Mouse (Mus musculus) ES-CJ7 (cell line): ENCODE data around the gene Mnt.

Source experiments
- DNase-seq: peaks from one replicate; pipeline ENCODE4 v3.0.0; 2011; ENCODE audit warnings: low read depth, low spot score

Mnt gene

GRCm38 (mm10) chr11:74831606-74832451, 1.1 kb downstream of the Mnt start:
- DNase-seq, result peak; percentile 98

DNA sequence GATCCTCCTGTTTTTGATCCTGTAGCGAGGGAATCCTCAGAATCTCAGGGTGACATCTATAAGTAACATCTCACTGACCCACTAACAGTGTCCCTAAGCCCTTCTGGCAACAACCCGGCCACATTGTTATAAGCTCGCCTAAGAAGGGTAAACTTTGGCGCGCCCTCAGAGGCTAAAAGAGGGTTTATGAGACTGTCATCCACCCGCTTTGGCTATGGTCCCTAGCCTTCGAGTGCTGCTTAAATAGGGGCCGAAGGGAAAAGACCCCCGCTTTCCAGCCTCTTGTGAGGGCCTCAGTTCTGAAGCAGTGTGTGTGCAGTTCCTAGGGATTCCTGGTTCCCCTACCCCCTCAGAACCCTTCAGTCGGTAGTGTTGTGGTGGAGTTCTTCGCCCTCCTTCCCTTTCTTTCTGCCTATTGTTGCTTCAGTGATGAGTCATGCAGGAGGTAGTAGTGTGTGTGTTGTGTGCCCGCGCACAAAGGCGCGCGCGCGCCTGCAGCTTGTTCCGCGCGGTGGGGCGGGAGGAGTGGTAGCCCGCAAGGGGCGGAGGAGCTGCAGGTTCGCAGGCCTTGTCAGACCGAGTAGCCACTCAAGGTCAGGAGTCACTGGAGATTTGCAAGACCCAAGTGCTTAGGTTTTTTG, 1.9 kb downstream of the Mnt start:
- peak; percentile 74 for DNase-seq

DNA sequence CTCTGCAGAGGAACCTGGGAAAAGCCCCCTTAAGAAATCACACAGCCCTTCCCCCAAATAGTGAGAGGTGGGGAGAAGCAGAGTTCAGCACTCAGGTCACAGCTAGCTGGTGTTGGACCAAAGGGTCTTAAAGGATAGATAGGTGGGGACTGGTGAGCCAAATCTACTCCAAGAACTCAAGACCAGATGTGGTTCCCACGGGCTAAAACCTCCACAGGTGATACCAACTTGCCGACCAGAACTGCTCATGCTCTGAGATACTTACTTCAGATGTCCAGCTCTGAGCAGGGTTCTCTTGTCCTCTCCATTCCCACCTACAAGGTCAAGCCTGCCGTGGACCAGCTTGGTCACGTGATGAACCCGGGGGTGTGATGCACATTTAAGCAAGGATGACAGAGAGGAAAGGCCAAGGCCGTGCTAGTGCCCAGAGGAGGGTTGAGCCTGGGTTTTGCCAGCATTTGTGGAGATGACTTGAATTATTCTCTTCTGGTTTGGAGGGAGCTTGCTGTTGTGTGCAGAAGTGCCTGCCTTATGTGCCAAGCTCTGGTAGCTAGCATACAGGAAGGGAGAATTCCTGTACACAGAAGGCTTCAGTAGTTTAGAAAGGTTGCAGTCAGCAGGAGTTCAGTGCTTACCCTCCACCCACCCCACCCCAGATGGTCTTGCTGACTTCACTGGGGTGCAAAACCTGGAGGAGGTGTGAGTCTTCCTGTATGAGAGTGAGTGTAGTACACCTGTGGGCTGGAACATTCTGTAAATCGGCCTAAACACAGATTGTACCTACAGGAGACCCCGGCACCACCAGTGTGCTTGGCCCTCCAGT, 3.0 kb downstream of the Mnt start:
- no peak for DNase-seq

DNA sequence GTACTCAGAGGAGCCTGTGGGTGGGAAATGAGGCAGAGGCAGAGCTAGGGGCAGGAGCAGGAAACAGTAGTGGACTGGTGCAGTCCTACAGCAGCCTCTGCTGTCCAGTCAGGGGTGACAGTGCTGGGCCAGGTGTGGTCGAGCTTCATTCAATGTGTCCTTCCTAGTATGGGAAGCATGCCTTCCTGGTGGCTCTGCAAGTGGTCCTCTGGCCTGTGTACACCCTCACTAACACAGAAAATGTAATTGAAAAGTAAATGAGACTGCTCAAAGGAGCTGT, 3.6 kb downstream of the Mnt start:
- no peak for DNase-seq

DNA sequence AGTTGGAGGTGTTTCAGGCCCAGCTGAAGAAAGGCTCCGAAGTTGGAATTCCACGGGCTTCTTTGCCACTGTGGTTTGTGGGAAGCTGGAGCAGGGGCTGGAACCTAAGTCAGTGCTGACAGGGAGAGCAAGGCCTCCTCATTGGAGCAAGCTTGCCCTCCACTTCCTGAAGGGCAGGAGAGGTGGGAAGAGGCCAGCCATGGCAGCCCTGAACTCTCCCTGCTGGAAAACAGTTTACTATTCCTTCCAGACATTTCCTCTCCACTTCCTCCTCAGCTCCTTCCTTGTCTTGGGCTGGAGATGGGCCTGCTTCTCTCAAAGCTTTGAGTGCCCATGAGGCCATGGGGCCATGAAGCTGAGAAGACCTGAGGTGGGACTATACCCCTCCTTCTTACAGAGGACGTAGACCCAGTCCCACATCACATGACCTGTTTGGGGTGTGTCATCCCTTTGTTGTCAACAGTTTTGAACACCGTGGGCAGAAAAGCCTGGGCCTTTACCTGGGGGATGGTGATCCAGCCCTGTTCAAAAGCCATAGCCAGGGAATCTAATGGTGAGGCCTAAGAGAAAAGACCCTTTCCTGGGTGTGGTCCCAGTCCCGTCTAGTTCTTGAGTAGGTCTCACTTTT, 4.0 kb downstream of the Mnt start:
- peak; percentile 80 for DNase-seq

DNA sequence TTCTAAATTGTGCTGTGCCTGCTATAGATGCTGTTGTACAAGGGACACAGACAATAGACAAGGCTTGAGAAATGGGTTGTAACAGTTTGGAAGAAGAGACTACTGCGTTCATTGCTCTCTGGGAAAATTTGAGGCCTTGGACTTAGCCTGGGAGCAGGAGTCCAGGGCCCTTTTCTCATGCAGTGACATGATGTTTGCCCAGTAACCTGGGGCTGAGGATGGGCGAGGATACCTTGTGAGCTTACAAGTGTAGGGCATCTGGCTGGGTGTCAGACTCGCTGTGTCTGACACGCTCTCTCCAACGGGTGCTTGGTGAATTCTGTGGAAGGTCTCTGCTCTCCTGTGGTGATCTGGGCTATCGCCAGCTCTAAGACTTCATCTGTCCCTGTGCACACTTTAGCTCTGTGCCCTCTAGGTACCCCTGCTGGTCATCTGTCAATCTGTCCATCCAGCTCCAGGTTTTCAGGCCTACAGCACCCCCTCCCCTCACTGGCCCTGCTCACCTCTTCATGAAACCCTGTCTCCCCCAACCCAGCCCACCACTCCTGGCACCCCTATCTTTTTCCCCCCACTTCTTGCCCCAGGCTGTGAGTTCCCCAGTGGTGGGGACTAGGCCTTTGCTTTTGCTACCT, 5.0 kb downstream of the Mnt start:
- DNase-seq, result no peak

GRCm38 (mm10) chr11:74836225-74837055, 5.7 kb downstream of the Mnt start:
- DNase-seq, result no peak

- DNase-seq, result no peak
Measured at GRCm38 (mm10) chr11:74837056-74837693, 6.5 kb downstream of the Mnt start.

DNA sequence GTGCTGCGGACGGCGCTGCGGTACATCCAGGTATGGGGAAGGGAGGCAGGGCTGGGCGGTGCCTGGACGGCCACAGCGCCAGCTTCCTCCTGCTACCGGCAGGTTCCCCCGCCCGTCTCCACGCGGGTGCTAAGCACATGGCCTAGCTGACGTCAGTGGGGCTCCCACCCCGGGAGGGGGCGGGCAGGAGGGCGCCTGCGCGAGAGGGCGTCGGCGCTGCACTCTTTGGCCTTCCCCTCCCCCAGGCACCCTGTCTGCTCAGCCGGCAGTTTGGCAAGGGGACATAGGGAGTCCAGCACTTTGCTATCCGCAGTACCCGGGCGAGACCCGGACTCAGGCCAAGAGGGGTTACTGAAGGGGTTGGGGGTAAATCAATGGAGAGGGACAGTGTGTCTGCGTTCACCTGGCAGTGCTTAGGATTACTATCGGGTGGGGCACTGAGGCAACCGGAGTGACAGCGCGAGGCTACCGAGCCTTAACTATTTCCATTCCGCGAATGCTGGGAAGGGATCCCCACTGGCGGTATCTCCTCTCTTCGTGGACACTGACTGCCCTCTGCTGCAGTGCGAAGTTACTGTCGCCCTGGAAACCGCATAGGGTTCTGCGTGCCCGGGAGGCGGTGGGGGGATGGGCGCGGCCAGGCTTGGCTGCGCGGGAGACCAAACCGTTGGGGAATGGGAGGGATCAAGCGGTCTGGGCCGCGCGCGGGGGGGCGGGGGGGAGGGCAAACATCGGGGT, 7.1 kb downstream of the Mnt start:
- DNase-seq, result peak; percentile 95

- DNase-seq, result peak; percentile 95
Measured at GRCm38 (mm10) chr11:74838441-74838840, 7.7 kb downstream of the Mnt start.

GRCm38 (mm10) chr11:74838971-74839370, 8.3 kb downstream of the Mnt start:
- DNase-seq, result peak; percentile 70

GRCm38 (mm10) chr11:74839860-74840715, 9.4 kb downstream of the Mnt start:
- no peak for DNase-seq

GRCm38 (mm10) chr11:74840739-74841138, 10.0 kb downstream of the Mnt start:
- DNase-seq, result no peak

GRCm38 (mm10) chr11:74841366-74841765, 10.6 kb downstream of the Mnt start:
- no peak for DNase-seq

DNA sequence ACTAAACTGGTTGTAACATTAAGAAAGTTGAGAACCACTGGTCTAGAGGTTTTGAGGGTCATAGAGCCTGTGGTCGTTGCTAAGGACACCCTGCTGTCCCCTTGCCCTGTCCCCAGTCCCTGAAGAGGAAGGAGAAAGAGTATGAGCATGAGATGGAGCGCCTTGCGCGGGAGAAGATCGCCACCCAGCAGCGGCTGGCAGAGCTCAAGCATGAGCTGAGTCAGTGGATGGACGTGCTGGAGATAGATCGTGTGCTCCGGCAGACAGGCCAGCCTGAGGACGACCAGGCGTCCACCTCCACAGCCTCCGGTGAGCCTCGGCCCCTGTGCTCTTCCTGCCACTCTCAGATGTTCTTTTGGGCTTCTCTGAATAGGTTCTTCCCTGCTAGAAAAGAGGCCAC, 11.3 kb downstream of the Mnt start:
- DNase-seq, result no peak

DNA sequence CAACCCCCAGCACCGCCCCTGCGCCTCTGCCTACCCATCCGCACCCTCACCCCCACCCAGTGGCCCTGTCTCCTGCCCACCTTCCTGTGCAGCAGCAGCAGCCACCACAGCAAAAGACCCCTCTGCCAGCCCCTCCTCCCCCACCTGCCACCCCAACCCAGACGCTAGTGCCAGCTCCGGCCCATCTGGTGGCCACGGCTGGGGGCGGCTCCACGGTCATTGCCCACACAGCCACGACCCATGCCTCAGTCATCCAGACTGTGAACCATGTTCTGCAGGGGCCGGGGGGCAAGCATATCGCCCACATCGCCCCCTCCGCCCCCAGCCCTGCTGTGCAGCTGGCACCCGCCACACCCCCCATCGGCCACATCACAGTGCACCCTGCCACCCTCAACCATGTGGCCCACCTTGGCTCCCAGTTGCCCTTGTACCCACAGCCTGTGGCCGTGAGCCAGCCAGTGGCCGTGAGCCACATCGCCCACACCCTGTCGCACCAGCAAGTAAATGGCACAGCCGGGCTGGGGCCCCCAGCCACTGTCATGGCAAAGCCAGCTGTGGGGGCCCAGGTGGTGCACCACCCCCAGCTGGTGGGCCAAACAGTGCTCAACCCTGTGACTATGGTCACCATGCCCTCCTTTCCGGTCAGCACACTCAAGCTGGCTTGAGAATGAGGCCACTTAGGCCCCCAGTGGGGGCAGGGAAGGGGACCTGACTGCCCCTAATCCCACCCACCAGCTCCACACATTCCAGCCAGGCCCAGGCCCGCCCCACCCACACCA, 12.1 kb downstream of the Mnt start:
- no peak for DNase-seq

GRCm38 (mm10) chr11:74843435-74843714, 12.7 kb downstream of the Mnt start:
- no peak for DNase-seq

GRCm38 (mm10) chr11:74843761-74844160, 13.0 kb downstream of the Mnt start:
- DNase-seq, result no peak
